Mouse (Mus musculus) bone marrow macrophage, adult 2 months (primary cell): ENCODE results near the gene Pard6a.

Experiments used
- CTCF ChIP-seq: IDR thresholded peaks from 2 replicates; pipeline ENCODE4 v1.5.1; 2012; ENCODE audit warnings: low read depth, mild to moderate bottlenecking, low read length, moderate library complexity
- POLR2A ChIP-seq: IDR thresholded peaks from 2 replicates; pipeline ENCODE4 v1.6.1; 2012; ENCODE audit warnings: mild to moderate bottlenecking, low read depth, low read length, borderline replicate concordance

DNA sequence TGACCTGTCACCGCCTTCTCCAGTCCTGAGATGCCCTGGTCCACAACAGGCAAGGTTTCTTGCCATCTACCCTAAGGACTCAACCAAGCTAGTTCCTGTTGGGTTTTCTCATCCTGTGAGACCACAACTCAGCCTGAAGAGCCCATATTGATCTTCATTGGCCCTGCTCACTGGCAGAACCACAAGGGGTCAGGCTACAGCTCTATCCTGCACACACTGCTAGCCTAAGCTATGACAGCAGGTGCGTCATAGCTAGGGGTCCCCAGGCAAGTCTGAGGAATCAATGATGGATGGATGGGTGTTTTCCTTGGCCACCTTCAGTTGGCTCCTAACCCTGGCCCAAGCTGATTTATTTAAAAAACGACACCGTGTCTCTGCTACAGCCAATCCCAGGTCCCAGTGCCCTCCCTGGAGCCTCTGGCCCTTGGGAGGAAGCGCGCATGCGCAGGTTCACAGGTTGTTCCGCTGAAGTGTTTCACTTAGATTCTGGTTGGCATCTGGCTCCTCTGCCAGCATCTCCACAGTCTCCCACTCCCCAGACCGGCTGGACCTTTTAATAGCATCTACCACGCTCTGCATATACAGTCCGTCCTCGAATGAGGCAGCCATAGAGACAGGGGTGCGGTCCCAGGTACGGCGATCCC, 15.5 kb downstream of the Pard6a start:
- no peak for TF ChIP-seq CTCF
- TF ChIP-seq POLR2A, result no peak
